Mouse (Mus musculus): Measurements from ENCODE around the gene Rfx1. TPM values are rescaled to one million over a fixed set of nuclear protein-coding genes. Genes with fewer than 3 reads are reported as not detected.

The Rfx1 gene
- total and polyA plus RNA-seq, 2 experiments from 2014 or later = 8.8 to 28.4 TPM

DNA sequence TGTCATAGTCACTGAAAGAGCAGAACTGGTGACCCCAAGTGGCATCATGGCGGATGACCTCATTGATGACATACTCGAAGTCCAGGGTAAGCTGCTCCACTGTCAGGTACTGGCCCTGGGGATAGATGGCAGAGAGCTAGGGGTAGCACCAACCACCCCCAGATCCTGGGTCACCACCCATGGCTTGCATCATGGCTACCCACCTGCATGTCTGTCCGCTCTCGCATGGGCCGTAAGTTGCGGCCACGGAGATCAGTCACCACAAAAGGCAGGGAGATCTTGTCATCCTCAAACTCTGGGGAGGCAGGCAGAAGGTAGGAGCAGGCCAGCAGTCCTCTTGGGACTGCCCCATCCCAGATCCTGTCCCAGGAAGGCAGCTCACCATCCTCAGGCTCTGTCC, 31.7 kb downstream of the Rfx1 start:
- H3K36me3 ChIP-seq (ENCODE audit: insufficient read depth, low read length) = peaks cover 60% of the 10 kb centered on the region
- H3K9me3 ChIP-seq (ENCODE audit: low read length) = no peaks in the 10 kb centered on the region
- H3K9ac ChIP-seq (replicated peaks; ENCODE audit: low read length, poor library complexity, severe bottlenecking) = no peak overlapping the region
- no peak overlapping the region for H3K4me3 ChIP-seq (ENCODE audit: low read depth, low read length)
- no peaks in the 10 kb centered on the region for H3K27me3 ChIP-seq (ENCODE audit: insufficient read depth, low read length)
- H3K27ac ChIP-seq (ENCODE audit: low read depth, low read length) = no peak overlapping the region
- H3K4me2 ChIP-seq (ENCODE audit: low read depth, low read length, poor library complexity, severe bottlenecking) = no peak overlapping the region
- ATAC-seq (ENCODE audit: low FRiP score) (no peak), DNase-seq (ENCODE audit: low spot score) (no peak)
- 95% methylated on average over 7 of the region's 7 CpGs for WGBS
- H3K4me1 ChIP-seq (ENCODE audit: insufficient read depth, low read length) = peaks cover 8% of the 10 kb centered on the region
- no peak for TF ChIP-seq CTCF (IDR thresholded peaks at IDR 0.05)

DNA sequence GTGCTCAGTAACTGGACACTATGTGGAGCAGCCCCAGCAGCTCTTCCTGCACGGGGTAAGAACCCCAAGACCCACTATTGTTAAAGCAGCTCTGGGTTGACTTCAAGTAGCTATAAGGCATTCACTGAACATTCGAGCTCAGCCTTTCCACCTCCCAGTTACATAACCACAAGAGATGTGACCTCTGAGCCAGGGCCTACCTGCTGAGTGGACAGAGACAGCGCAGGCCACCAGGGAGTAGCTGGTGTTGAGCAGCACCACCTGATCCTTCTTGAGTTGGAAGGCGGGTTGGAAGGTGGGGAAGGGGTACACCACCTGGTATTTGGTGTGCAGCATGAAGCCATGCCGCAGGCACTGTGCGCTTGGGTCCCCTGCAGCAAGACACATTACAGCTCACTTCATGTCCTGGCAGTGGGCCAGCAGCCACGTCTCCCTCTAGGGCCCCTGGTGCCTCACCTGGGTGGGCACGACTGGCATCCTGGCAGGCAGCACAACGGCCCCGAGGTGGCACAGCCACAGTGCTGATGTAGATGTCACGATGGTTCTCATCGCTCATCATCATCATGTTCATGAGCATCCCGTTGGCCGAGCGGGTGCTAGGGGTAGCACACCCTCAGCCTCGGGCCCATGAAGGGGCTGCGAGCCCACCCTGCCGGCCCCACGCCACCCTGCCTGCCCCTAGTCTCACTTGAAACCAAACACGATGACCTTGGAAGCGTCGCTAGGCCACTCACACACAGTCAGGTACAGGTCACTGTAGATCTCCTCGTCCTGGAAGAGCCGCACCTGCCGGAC, 35.0 kb downstream of the Rfx1 start:
- no peak overlapping the region for H3K4me3 ChIP-seq (ENCODE audit: low read depth, low read length)
- DNase-seq (ENCODE audit: low spot score) (no peak), ATAC-seq (ENCODE audit: low FRiP score) (no peak)
- TF ChIP-seq CTCF (IDR thresholded peaks at IDR 0.05) = no peak
- no peaks in the 10 kb centered on the region for H3K9me3 ChIP-seq (ENCODE audit: low read length)
- H3K27ac ChIP-seq (ENCODE audit: low read depth, low read length) = no peak overlapping the region
- whole genome bisulfite sequencing = 91% methylated on average over 25 of the region's 25 CpGs
- H3K4me1 ChIP-seq (ENCODE audit: insufficient read depth, low read length) = peaks cover 12% of the 10 kb centered on the region
- no peak overlapping the region for H3K9ac ChIP-seq (replicated peaks; ENCODE audit: low read length, poor library complexity, severe bottlenecking)
- H3K27me3 ChIP-seq (ENCODE audit: insufficient read depth, low read length) = no peaks in the 10 kb centered on the region
- peaks cover 33% of the 10 kb centered on the region for H3K36me3 ChIP-seq (ENCODE audit: insufficient read depth, low read length)
- no peak overlapping the region for H3K4me2 ChIP-seq (ENCODE audit: low read depth, low read length, poor library complexity, severe bottlenecking)

DNA sequence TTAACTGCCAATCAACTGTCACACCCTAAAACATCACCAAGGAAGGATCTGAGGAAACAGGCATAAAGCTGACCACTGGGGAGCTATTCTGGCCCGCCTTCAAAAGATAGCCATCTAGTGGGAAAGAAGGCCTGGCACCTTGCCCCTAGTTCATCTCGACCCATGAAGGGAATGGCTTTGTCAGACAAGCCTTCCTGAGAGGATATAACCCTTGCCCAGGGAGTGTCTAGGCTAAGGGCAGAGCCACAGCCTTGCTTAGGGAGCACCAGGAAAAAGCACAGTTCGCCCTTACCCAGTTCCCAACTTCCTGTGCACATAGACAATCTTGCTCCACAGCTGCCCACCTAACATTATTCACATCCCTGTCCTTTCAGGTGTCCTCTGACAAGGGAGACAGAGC, 37.0 kb downstream of the Rfx1 start:
- 38% methylated on average over 3 of the region's 3 CpGs for WGBS
- no peak for ATAC-seq (ENCODE audit: low FRiP score)

DNA sequence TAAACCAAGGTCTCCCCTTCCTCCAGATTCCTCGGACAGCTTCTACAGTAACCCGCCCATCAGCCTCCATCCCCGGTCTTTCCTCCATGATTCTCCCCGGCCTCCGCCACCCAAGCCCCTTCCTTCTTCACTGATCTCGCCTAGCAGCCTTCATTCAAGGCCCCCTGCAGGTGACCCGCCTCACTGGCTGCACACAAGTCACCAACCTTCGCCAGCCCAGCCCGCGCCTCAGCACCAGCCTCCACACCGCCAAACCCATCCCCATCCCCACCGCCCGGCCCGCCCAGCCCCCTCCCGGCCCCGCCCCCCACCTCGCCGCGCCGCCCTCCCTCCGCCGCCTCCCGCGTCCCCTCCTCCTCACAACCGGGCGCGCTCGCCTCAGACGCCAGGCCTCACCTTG, 37.6 kb downstream of the Rfx1 start:
- H3K27ac ChIP-seq (ENCODE audit: low read depth, low read length) = peak overlapping the region; percentile 90
- H3K36me3 ChIP-seq (ENCODE audit: insufficient read depth, low read length) = peaks cover 10% of the 10 kb centered on the region
- H3K4me2 ChIP-seq (ENCODE audit: low read depth, low read length, poor library complexity, severe bottlenecking) = peak overlapping the region; percentile 73
- H3K9me3 ChIP-seq (ENCODE audit: low read length) = no peaks in the 10 kb centered on the region
- no peaks in the 10 kb centered on the region for H3K27me3 ChIP-seq (ENCODE audit: insufficient read depth, low read length)
- TF ChIP-seq CTCF (IDR thresholded peaks at IDR 0.05) = peak; percentile 60
- H3K4me3 ChIP-seq (ENCODE audit: low read depth, low read length) = peak overlapping the region; percentile 60
- H3K4me1 ChIP-seq (ENCODE audit: insufficient read depth, low read length) = peaks cover 12% of the 10 kb centered on the region
- peak overlapping the region; percentile 79 for H3K9ac ChIP-seq (replicated peaks; ENCODE audit: low read length, poor library complexity, severe bottlenecking)
- 0% methylated on average over 18 of the region's 29 CpGs for WGBS
- ATAC-seq (ENCODE audit: low FRiP score) (peak; percentile 83), DNase-seq (ENCODE audit: low spot score) (peak; percentile 85)

More for the DNA sequence above, 37.0 kb downstream of the Rfx1 start:
- DNase-seq (ENCODE audit: low spot score) = peak; percentile 40
- Histone ChIP-seq H3K27me3 (ENCODE audit: insufficient read depth, low read length) (no peaks in the 10 kb centered on the region), H3K36me3 (ENCODE audit: insufficient read depth, low read length) (peaks cover 15% of the 10 kb centered on the region), H3K4me1 (ENCODE audit: insufficient read depth, low read length) (peaks cover 12% of the 10 kb centered on the region), H3K9me3 (ENCODE audit: low read length) (no peaks in the 10 kb centered on the region), H3K4me3 (ENCODE audit: low read depth, low read length) (peak overlapping the region; percentile 60), H3K4me2 (ENCODE audit: low read depth, low read length, poor library complexity, severe bottlenecking) (peak overlapping the region; percentile 73), H3K27ac (ENCODE audit: low read depth, low read length) (peak overlapping the region; percentile 90), H3K9ac (replicated peaks; ENCODE audit: low read length, poor library complexity, severe bottlenecking) (peak overlapping the region; percentile 79)
- no peak for TF ChIP-seq CTCF (IDR thresholded peaks at IDR 0.05)

DNA sequence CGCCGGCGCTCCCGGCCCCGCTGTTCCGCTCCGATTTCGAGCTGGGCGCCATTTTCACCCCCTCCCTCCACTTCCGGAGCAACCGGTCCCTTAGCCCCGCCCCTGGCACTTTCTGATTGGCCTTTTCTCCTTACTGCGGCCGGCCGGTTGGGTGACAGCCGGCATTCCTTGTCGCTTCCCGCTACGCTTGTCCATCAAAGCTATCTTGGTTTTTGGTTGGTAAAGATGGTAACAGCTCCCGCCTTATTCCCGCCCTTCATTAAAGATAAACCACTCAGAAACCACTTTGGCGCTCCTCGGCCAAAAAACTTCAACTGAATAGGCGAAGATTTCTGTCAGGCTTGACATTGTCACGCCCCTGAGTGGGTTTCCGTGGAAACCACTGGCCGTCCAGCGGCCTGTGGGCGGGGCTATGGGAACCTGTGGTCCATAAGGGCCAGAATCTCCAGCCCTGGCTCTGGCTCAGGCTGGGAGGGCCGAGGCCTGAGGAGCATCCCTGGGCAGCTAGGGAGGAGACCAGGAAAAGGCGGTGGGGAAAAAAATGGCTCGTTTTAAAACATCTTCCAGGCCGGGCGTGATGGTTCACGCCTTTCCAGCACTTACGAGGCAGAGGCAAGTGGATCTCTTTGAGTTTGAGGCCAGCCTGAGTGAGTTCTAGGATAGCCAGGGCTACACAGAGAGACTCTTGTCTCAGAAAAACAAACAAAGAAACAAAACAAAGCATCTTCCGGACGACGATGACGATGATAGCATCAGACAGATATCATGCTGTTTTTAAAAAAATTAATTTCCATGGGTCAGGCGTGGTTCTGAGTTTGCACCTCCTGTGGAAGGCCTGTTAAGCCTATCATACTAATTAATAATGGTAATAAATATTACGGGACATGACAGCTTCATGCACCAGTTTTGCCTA, 38.3 kb downstream of the Rfx1 start, which contains the start of gene Dcaf15:
TSS of gene Dcaf15 (minus strand) at position 72 of the 913 bp plus-strand sequence.
- peak within 1 kb of the TSS; percentile 90 for H3K27ac ChIP-seq (ENCODE audit: low read depth, low read length)
- peak within 1 kb of the TSS; percentile 73 for H3K4me2 ChIP-seq (ENCODE audit: low read depth, low read length, poor library complexity, severe bottlenecking)
- peak; percentile 100 for DNase-seq (ENCODE audit: low spot score)
- peak; percentile 96 for ATAC-seq (ENCODE audit: low FRiP score)
- no peak for TF ChIP-seq CTCF (IDR thresholded peaks at IDR 0.05)
- peaks cover 10% of the 10 kb centered on the region for H3K36me3 ChIP-seq (ENCODE audit: insufficient read depth, low read length)
- peak within 1 kb of the TSS; percentile 60 for H3K4me3 ChIP-seq (ENCODE audit: low read depth, low read length)
- WGBS = 7% methylated on average over 38 of the region's 42 CpGs
- H3K27me3 ChIP-seq (ENCODE audit: insufficient read depth, low read length) = no peaks in the 10 kb centered on the region
- H3K4me1 ChIP-seq (ENCODE audit: insufficient read depth, low read length) = peaks cover 12% of the 10 kb centered on the region
- no peaks in the 10 kb centered on the region for H3K9me3 ChIP-seq (ENCODE audit: low read length)
- peak within 1 kb of the TSS; percentile 79 for H3K9ac ChIP-seq (replicated peaks; ENCODE audit: low read length, poor library complexity, severe bottlenecking)
